Mouse (Mus musculus) embryonic facial prominence, embryonic 10.5 days (tissue): ENCODE measurements around the gene Tet2. TPM values are rescaled to one million over a fixed set of nuclear protein-coding genes. Genes with fewer than 3 reads are reported as not detected.
"Not testable (repeated sequence)": the region's sequence is repeated elsewhere in the genome, so short reads cannot be mapped to it uniquely, and the experiment has no call there.

Source experiments
- DNase-seq: peaks from one replicate; pipeline ENCODE4 v3.0.0-alpha.2; 2017; ENCODE audit warnings: low spot score
- H3K27ac ChIP-seq: fragments of 300-500 bp; sonication (generic); replicated peaks from 2 replicates; pipeline ENCODE4 v1.5.1; 2016; ENCODE audit warnings: mild to moderate bottlenecking
- H3K27me3 ChIP-seq: fragments of 300-500 bp; sonication (generic); replicated peaks from 2 replicates; pipeline ENCODE4 v1.6.1; 2016; ENCODE audit warnings: low read depth, mild to moderate bottlenecking; ENCODE audit not compliant: poor library complexity, severe bottlenecking
- H3K36me3 ChIP-seq: fragments of 300-500 bp; sonication (generic); replicated peaks from 2 replicates; pipeline ENCODE4 v1.6.1; 2016; ENCODE audit warnings: mild to moderate bottlenecking, moderate library complexity
- H3K4me1 ChIP-seq: fragments of 300-500 bp; sonication (generic); 2 replicates; pipeline ENCODE4 v1.6.1; 2016
- H3K4me3 ChIP-seq: fragments of 300-500 bp; sonication (generic); 2 replicates; pipeline ENCODE4 v1.5.1; 2016; ENCODE audit warnings: mild to moderate bottlenecking, moderate library complexity
- H3K9me3 ChIP-seq: fragments of 300-500 bp; sonication (generic); 2 replicates; pipeline ENCODE4 v1.6.1; 2016; ENCODE audit warnings: mild to moderate bottlenecking
- WGBS: fragments of 180-500 bp; shearing (Covaris S2); methylation state at CpG from one replicate; pipeline ENCODE4 v1.1.7; 2016; 5-methylcytosine and 5-hydroxymethylcytosine counted together
- polyA plus RNA-seq: library from polyadenylated mRNA; unstranded; fragments of >200 nt; fragmentation: Nextera tagmentation; extraction: Ambion mirVana; gene quantifications from 2 replicates; pipeline ENCODE4 v1.2.1, GENCODE M21; 2016

The Tet2 gene
- polyA plus RNA-seq, 1 experiment from 2014 or later, result 19.0 TPM

GRCm38 (mm10) chr3:133544131-133544550 lies 798 bp downstream of the Tet2 start:
- DNase-seq, result peak; percentile 91
- Histone ChIP-seq H3K27ac (peak overlapping the region; percentile 94), H3K9me3 (no peaks in the 10 kb centered on the region), H3K4me1 (peaks cover 16% of the 10 kb centered on the region; the same call in 1 of the 2 replicates), H3K36me3 (no peaks in the 10 kb centered on the region), H3K27me3 (0 out of 2 replicates have a peak, but pooled peaks cover 5% of the 10 kb centered on the region), H3K4me3 (peak overlapping the region; percentile 90)
- WGBS, result under 1% methylated on average over 52 of the region's 52 CpGs

GRCm38 (mm10) chr3:133543101-133544020 lies 1.6 kb downstream of the Tet2 start:
- peak overlapping the region; percentile 90 for H3K4me3 ChIP-seq
- under 1% methylated on average over 21 of the region's 21 CpGs for WGBS
- DNase-seq, result peak; percentile 83
- peaks cover 16% of the 10 kb centered on the region; the same call in 1 of the 2 replicates for H3K4me1 ChIP-seq
- H3K27me3 ChIP-seq, result 0 out of 2 replicates have a peak, but pooled peaks cover 5% of the 10 kb centered on the region
- peak overlapping the region; percentile 94 for H3K27ac ChIP-seq
- peaks cover 5% of the 10 kb centered on the region for H3K36me3 ChIP-seq
- H3K9me3 ChIP-seq, result 0 out of 2 replicates have a peak, but pooled peaks cover 3% of the 10 kb centered on the region

GRCm38 (mm10) chr3:133542084-133542483 lies 2.9 kb downstream of the Tet2 start:
- H3K9me3 ChIP-seq, result 0 out of 2 replicates have a peak, but pooled peaks cover 3% of the 10 kb centered on the region
- peaks cover 16% of the 10 kb centered on the region; the same call in 1 of the 2 replicates for H3K4me1 ChIP-seq
- no peak for DNase-seq
- no peak overlapping the region for H3K27ac ChIP-seq
- peaks cover 17% of the 10 kb centered on the region for H3K36me3 ChIP-seq
- H3K27me3 ChIP-seq, result 0 out of 2 replicates have a peak, but pooled peaks cover 5% of the 10 kb centered on the region
- peak overlapping the region; percentile 90; the same call in 1 of the 2 replicates for H3K4me3 ChIP-seq

GRCm38 (mm10) chr3:133541000-133541399 lies 3.9 kb downstream of the Tet2 start:
- Histone ChIP-seq H3K36me3 (peaks cover 28% of the 10 kb centered on the region), H3K27ac (no peak overlapping the region), H3K4me1 (peaks cover 16% of the 10 kb centered on the region; the same call in 1 of the 2 replicates), H3K9me3 (0 out of 2 replicates have a peak, but pooled peaks cover 3% of the 10 kb centered on the region), H3K4me3 (no peak overlapping the region), H3K27me3 (0 out of 2 replicates have a peak, but pooled peaks cover 5% of the 10 kb centered on the region)
- no peak for DNase-seq

GRCm38 (mm10) chr3:133539991-133540390 lies 4.9 kb downstream of the Tet2 start:
- H3K27me3 ChIP-seq, result no peaks in the 10 kb centered on the region
- 0 out of 2 replicates have a peak, but pooled peaks cover 3% of the 10 kb centered on the region for H3K9me3 ChIP-seq
- H3K4me3 ChIP-seq, result no peak overlapping the region
- 81% methylated on average over 4 of the region's 4 CpGs for WGBS
- H3K36me3 ChIP-seq, result peaks cover 28% of the 10 kb centered on the region
- DNase-seq, result no peak
- H3K27ac ChIP-seq, result no peak overlapping the region
- H3K4me1 ChIP-seq, result peaks cover 18% of the 10 kb centered on the region; the same call in 1 of the 2 replicates

GRCm38 (mm10) chr3:133538499-133538898 lies 6.4 kb downstream of the Tet2 start:
- H3K4me3 ChIP-seq, DNase-seq, H3K9me3 ChIP-seq, H3K27ac ChIP-seq, H3K27me3 ChIP-seq: not testable (repeated sequence)
- WGBS, result 95% methylated on average over 3 of the region's 4 CpGs
- H3K36me3 ChIP-seq, result peaks cover 28% of the 10 kb centered on the region
- peaks cover 26% of the 10 kb centered on the region for H3K4me1 ChIP-seq

GRCm38 (mm10) chr3:133535644-133536043 lies 9.3 kb downstream of the Tet2 start:
- Histone ChIP-seq H3K9me3 (0 out of 2 replicates have a peak, but pooled peaks cover 3% of the 10 kb centered on the region), H3K4me1 (peaks cover 16% of the 10 kb centered on the region), H3K27me3 (no peaks in the 10 kb centered on the region), H3K4me3 (no peak overlapping the region), H3K27ac (no peak overlapping the region), H3K36me3 (peaks cover 28% of the 10 kb centered on the region)
- 85% methylated on average over 6 of the region's 6 CpGs for WGBS
- DNase-seq, result no peak

- Histone ChIP-seq H3K27ac (0 out of 2 replicates have a peak overlapping the region, but pooled peaks have one; percentile 10), H3K27me3 (no peaks in the 10 kb centered on the region), H3K9me3 (0 out of 2 replicates have a peak, but pooled peaks cover 3% of the 10 kb centered on the region), H3K36me3 (peaks cover 28% of the 10 kb centered on the region), H3K4me3 (0 out of 2 replicates have a peak overlapping the region, but pooled peaks have one; percentile 1), H3K4me1 (peaks cover 16% of the 10 kb centered on the region)
- 13% methylated on average over 6 of the region's 6 CpGs for WGBS
- peak; percentile 47 for DNase-seq
Observed at GRCm38 (mm10) chr3:133534066-133534465, 10.9 kb downstream of the Tet2 start.

GRCm38 (mm10) chr3:133533272-133533995 lies 11.5 kb downstream of the Tet2 start:
- H3K27ac ChIP-seq, result no peak overlapping the region
- H3K9me3 ChIP-seq, result no peaks in the 10 kb centered on the region
- 50% methylated on average over 11 of the region's 11 CpGs for WGBS
- H3K27me3 ChIP-seq, result no peaks in the 10 kb centered on the region
- DNase-seq, result peak; percentile 15
- peaks cover 16% of the 10 kb centered on the region for H3K4me1 ChIP-seq
- peaks cover 24% of the 10 kb centered on the region for H3K36me3 ChIP-seq
- no peak overlapping the region for H3K4me3 ChIP-seq

- 72% methylated on average over 3 of the region's 3 CpGs for WGBS
- Histone ChIP-seq H3K27me3 (no peaks in the 10 kb centered on the region), H3K9me3 (no peaks in the 10 kb centered on the region), H3K36me3 (peaks cover 20% of the 10 kb centered on the region), H3K27ac (no peak overlapping the region), H3K4me1 (peaks cover 16% of the 10 kb centered on the region), H3K4me3 (no peak overlapping the region)
- no peak for DNase-seq
Observed at GRCm38 (mm10) chr3:133532806-133533205, 12.1 kb downstream of the Tet2 start.

GRCm38 (mm10) chr3:133532252-133532651 lies 12.7 kb downstream of the Tet2 start:
- no peak for DNase-seq
- Histone ChIP-seq H3K27me3 (no peaks in the 10 kb centered on the region), H3K4me3 (no peak overlapping the region), H3K4me1 (peaks cover 16% of the 10 kb centered on the region), H3K9me3 (no peaks in the 10 kb centered on the region), H3K27ac (no peak overlapping the region), H3K36me3 (peaks cover 16% of the 10 kb centered on the region)
- 84% methylated on average over 6 of the region's 6 CpGs for WGBS

GRCm38 (mm10) chr3:133531101-133531500 lies 13.8 kb downstream of the Tet2 start:
- H3K27me3 ChIP-seq, result no peaks in the 10 kb centered on the region
- H3K4me3 ChIP-seq, result no peak overlapping the region
- H3K4me1 ChIP-seq, result peaks cover 16% of the 10 kb centered on the region
- H3K36me3 ChIP-seq, result peaks cover 7% of the 10 kb centered on the region
- H3K27ac ChIP-seq, result no peak overlapping the region
- 78% methylated on average over 2 of the region's 2 CpGs for WGBS
- DNase-seq, result no peak
- no peaks in the 10 kb centered on the region for H3K9me3 ChIP-seq
